Mouse (Mus musculus): ENCODE results near the gene Usp22. TPM values are rescaled to one million over a fixed set of nuclear protein-coding genes. Genes with fewer than 3 reads are reported as not detected.

Gene Usp22
- polyA plus RNA-seq (2015; fragmentation: Nextera tagmentation; extraction: Ambion mirVana), result 355 and 383 TPM in 2 replicates

- Histone ChIP-seq H3K9ac (peak within 1 kb of the TSS; percentile 100), H3K9me3 (no peaks in the 10 kb centered on the region), H3K27me3 (no peaks in the 10 kb centered on the region), H3K36me3 (no peaks in the 10 kb centered on the region), H3K27ac (peak within 1 kb of the TSS; percentile 99), H3K4me2 (peak within 1 kb of the TSS; percentile 76), H3K4me1 (replicated peaks) (peaks cover 43% of the 10 kb centered on the region), H3K4me3 (peak within 1 kb of the TSS; percentile 99)
- ATAC-seq (ENCODE audit: low FRiP score), result peak; percentile 97
- whole genome bisulfite sequencing, result under 1% methylated on average over 69 of the region's 69 CpGs
Measured at GRCm38 (mm10) chr11:61174821-61175658, at the start of gene Usp22. Usp22 (minus strand) TSS chr11:61175055.

DNA sequence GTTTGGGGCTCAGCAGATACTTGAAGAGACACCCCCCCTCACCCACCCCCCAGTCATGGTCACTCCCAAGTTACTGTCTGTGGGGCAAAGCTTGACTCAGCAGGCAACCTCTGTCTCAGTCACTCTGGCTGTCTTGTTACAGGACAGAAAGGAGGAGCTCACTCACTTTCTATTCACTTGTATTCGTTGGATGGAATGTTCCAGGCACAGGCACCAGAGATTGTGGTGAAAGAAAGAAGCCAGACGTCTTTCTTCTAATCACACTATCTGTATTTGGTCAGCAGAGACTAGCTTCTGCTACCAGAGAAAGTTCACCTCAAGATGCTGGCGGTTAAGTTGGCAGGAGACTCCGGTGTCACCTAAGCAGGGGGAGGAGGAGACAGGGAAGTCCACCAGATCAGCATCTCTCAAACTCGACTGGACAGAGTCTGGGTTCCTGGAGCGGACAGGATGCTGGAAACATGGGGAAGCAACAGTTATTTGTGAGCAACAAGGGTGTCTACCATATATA lies 49.4 kb upstream of the Usp22 start:
- Histone ChIP-seq H3K4me1 (replicated peaks) (no peaks in the 10 kb centered on the region; the same call in 1 of the 2 replicates), H3K27me3 (no peaks in the 10 kb centered on the region), H3K36me3 (no peaks in the 10 kb centered on the region), H3K4me3 (no peak overlapping the region), H3K9me3 (no peaks in the 10 kb centered on the region), H3K9ac (no peak overlapping the region), H3K4me2 (no peak overlapping the region), H3K27ac (no peak overlapping the region)
- ATAC-seq (ENCODE audit: low FRiP score), result no peak
- WGBS, result 85% methylated on average over 6 of the region's 6 CpGs

- no peak overlapping the region for H3K9ac ChIP-seq
- H3K27me3 ChIP-seq, result no peaks in the 10 kb centered on the region
- no peaks in the 10 kb centered on the region for H3K36me3 ChIP-seq
- no peaks in the 10 kb centered on the region; the same call in 1 of the 2 replicates for H3K4me1 ChIP-seq (replicated peaks)
- H3K27ac ChIP-seq, result no peak overlapping the region
- H3K9me3 ChIP-seq, result no peaks in the 10 kb centered on the region
- WGBS, result 93% methylated on average over 9 of the region's 9 CpGs
- no peak overlapping the region for H3K4me2 ChIP-seq
- H3K4me3 ChIP-seq, result no peak overlapping the region
- ATAC-seq (ENCODE audit: low FRiP score), result no peak
Measured at GRCm38 (mm10) chr11:61222971-61223745, 48.3 kb upstream of the Usp22 start.

GRCm38 (mm10) chr11:61222007-61222406 lies 47.2 kb upstream of the Usp22 start:
- WGBS, result 81% methylated on average over 1 of the region's 1 CpGs
- Histone ChIP-seq H3K4me1 (replicated peaks) (no peaks in the 10 kb centered on the region; the same call in 1 of the 2 replicates), H3K27me3 (no peaks in the 10 kb centered on the region), H3K9ac (no peak overlapping the region), H3K4me3 (no peak overlapping the region), H3K27ac (no peak overlapping the region), H3K4me2 (no peak overlapping the region), H3K36me3 (no peaks in the 10 kb centered on the region), H3K9me3 (no peaks in the 10 kb centered on the region)
- ATAC-seq (ENCODE audit: low FRiP score), result no peak

GRCm38 (mm10) chr11:61220156-61220881 lies 45.5 kb upstream of the Usp22 start:
- Histone ChIP-seq H3K9ac (no peak overlapping the region), H3K27ac (no peak overlapping the region), H3K4me2 (no peak overlapping the region), H3K9me3 (no peaks in the 10 kb centered on the region), H3K4me1 (replicated peaks) (no peaks in the 10 kb centered on the region), H3K36me3 (no peaks in the 10 kb centered on the region), H3K27me3 (no peaks in the 10 kb centered on the region), H3K4me3 (no peak overlapping the region)
- no peak for ATAC-seq (ENCODE audit: low FRiP score)
- WGBS, result 77% methylated on average over 9 of the region's 9 CpGs

DNA sequence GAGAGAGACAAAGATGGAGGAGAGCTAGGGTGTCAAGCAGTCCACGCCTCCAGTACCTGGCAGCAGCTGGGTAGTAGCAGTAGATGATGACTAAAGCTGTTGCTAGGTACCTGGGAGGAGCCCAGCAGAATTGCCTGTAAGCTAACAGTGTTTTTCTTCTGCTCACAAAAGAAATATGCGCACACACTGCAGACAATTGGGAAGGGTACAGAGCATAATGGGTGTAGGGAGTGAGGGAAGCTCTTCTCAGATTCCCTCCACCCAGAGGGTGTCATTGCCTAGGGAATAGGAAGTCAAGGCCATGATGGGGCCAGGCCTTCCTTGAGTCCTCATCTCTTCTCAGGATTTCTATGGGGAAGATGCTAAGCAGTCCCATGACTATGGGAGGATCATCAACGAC lies 41.1 kb upstream of the Usp22 start:
- Histone ChIP-seq H3K4me1 (replicated peaks) (no peaks in the 10 kb centered on the region), H3K27me3 (peaks cover 24% of the 10 kb centered on the region; the same call in 1 of the 2 replicates), H3K4me3 (no peak overlapping the region), H3K9ac (no peak overlapping the region), H3K9me3 (no peaks in the 10 kb centered on the region), H3K4me2 (no peak overlapping the region), H3K36me3 (no peaks in the 10 kb centered on the region), H3K27ac (no peak overlapping the region)
- ATAC-seq (ENCODE audit: low FRiP score), result no peak
- 92% methylated on average over 3 of the region's 3 CpGs for WGBS

DNA sequence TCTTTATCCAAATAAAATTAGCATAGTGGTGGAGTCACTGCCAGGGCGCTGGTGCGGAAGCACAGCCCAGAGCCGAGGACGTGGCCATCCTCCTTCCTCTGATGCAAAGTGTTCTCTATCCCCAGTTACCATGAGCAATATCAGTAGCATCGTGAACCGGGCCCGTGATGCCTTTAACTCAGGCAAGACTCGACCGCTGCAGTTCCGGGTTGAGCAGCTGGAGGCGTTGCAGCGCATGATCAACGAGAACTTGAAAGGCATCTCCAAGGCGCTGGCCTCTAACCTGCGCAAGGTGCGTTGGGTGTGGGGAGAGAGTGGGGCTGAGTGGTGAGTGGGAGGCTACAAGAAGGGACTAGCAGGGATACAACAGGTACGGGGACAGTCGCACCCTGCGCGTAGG lies 37.2 kb upstream of the Usp22 start:
- H3K4me3 ChIP-seq, result no peak overlapping the region
- no peaks in the 10 kb centered on the region for H3K9me3 ChIP-seq
- no peaks in the 10 kb centered on the region for H3K36me3 ChIP-seq
- H3K4me2 ChIP-seq, result no peak overlapping the region
- no peak overlapping the region for H3K9ac ChIP-seq
- ATAC-seq (ENCODE audit: low FRiP score), result no peak
- H3K4me1 ChIP-seq (replicated peaks), result no peaks in the 10 kb centered on the region
- H3K27ac ChIP-seq, result no peak overlapping the region
- WGBS, result 38% methylated on average over 20 of the region's 20 CpGs
- peaks cover 27% of the 10 kb centered on the region; the same call in 1 of the 2 replicates for H3K27me3 ChIP-seq

- Histone ChIP-seq H3K27me3 (peaks cover 23% of the 10 kb centered on the region; the same call in 1 of the 2 replicates), H3K27ac (no peak overlapping the region), H3K4me1 (replicated peaks) (no peaks in the 10 kb centered on the region), H3K9me3 (no peaks in the 10 kb centered on the region), H3K36me3 (no peaks in the 10 kb centered on the region), H3K4me3 (no peak overlapping the region), H3K9ac (no peak overlapping the region), H3K4me2 (no peak overlapping the region)
- 84% methylated on average over 10 of the region's 10 CpGs for WGBS
- no peak for ATAC-seq (ENCODE audit: low FRiP score)
Measured at GRCm38 (mm10) chr11:61208316-61208715, 33.5 kb upstream of the Usp22 start.

DNA sequence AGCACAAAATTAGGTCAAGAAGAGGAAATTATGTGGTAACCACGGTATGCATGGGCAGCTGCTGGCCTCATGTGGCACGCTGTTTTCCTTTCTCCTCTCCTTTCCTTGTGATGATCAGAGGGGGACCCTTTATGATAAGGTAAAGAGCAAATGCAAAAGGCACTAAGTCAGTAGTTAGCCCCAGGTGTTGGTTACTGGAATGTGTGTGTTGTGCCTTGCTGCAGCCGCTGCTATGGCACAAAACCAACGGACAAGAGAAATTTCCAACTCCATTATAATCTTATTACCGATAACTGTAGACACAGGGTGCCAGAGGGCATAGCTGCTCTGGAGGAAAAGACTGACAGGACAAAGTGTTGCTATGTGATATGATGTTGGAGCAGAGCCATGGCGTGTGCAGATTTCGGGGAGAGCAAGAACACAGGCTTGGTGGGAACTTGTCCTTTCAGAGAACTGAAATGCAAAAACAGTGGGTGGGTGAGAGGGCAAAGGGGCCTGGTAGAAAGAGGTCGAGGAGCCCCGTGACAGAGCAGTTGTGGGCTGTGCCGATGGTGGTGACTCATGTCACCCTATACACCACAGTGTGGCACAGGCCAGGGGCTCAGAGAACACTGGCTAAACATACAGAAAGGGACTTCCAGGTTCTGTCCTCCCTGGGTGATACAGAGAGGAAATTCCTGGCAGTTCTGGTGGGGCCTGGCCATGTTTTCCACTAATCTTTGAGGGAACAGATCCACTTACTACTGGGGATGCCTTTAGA lies 32.8 kb upstream of the Usp22 start, which contains the start of gene Aldh3a1:
Gene Aldh3a1, plus strand, starts transcription at position 51 of the 760 bp plus-strand sequence.
- ATAC-seq (ENCODE audit: low FRiP score), result no peak
- 75% methylated on average over 10 of the region's 10 CpGs for WGBS
- no peak within 1 kb of the TSS for H3K4me2 ChIP-seq

GRCm38 (mm10) chr11:61206136-61206535 lies 31.3 kb upstream of the Usp22 start:
- WGBS, result 98% methylated on average over 3 of the region's 3 CpGs
- Histone ChIP-seq H3K4me3 (no peak overlapping the region), H3K4me1 (replicated peaks) (0 out of 2 replicates have a peak, but pooled peaks cover 4% of the 10 kb centered on the region), H3K27me3 (0 out of 2 replicates have a peak, but pooled peaks cover 4% of the 10 kb centered on the region), H3K36me3 (no peaks in the 10 kb centered on the region), H3K9me3 (no peaks in the 10 kb centered on the region), H3K9ac (no peak overlapping the region), H3K4me2 (no peak overlapping the region), H3K27ac (no peak overlapping the region)
- ATAC-seq (ENCODE audit: low FRiP score), result no peak

More for the DNA sequence above, 32.8 kb upstream of the Usp22 start, which contains the start of gene Aldh3a1:
- H3K4me1 ChIP-seq (replicated peaks), result no peaks in the 10 kb centered on the region
- H3K4me3 ChIP-seq, result no peak within 1 kb of the TSS
- H3K27me3 ChIP-seq, result peaks cover 16% of the 10 kb centered on the region; the same call in 1 of the 2 replicates
- H3K27ac ChIP-seq, result no peak within 1 kb of the TSS
- H3K9me3 ChIP-seq, result no peaks in the 10 kb centered on the region
- no peak within 1 kb of the TSS for H3K9ac ChIP-seq
- no peaks in the 10 kb centered on the region for H3K36me3 ChIP-seq

Data from hindbrain, embryonic 13.5 days (tissue).